ENCODE assay signal across 8 mouse cellular contexts in the genomic region with DNA sequence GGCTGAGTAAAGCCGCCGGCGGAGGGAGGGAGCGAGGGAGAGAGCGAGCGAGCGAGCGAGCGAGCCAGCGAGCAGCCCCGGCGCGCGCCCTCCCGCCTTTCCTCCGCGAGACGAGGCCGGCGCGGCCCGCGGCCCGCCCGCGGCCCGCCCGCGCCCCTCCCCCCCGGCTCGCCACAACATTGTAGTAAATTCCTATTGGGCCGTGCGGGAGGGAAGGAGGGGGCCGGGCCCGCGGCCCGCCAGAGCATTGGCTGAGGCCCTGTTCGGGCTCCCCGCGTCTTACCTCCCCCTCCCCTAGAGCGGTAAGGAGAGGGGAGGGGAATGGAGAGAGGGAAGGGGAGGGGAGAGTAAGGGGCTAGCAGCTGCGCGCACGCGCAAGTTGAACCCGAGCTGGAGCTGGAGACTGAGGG. TPM values are rescaled to one million over a fixed set of nuclear protein-coding genes. Genes with fewer than 3 reads are reported as not detected.
DNase-seq lines count a peak whose midpoint lies in the region; ATAC-seq and TF ChIP-seq lines count a peak whose summit lies in the region.

No protein-coding gene starts in this region.

- peak overlapping the region; percentile 75 for H3K4me2 ChIP-seq in lung, embryonic 14.5 days

- TF ChIP-seq CTCF in lung, embryonic 14.5 days (IDR thresholded peaks at IDR 0.05; ENCODE audit: low read depth): no peak
- no peak for TF ChIP-seq CTCF in olfactory bulb, adult 2 months (IDR thresholded peaks at IDR 0.05; ENCODE audit: insufficient read depth, low read depth, low read length)

- no peak for TF ChIP-seq POLR2A in olfactory bulb, adult 2 months (IDR thresholded peaks at IDR 0.05; ENCODE audit: insufficient read depth, low read depth, low read length)

- H3K27ac ChIP-seq in lung, embryonic 14.5 days (ENCODE audit: low read depth): peak overlapping the region; percentile 94
- H3K27ac ChIP-seq in olfactory bulb, adult 2 months (ENCODE audit: insufficient read depth, low read depth, low read length): no peak overlapping the region

- H3K4me1 ChIP-seq in lung, embryonic 14.5 days (ENCODE audit: insufficient read depth): peaks cover 7% of the 10 kb centered on the region
- H3K4me1 ChIP-seq in olfactory bulb, adult 2 months (ENCODE audit: control insufficient read depth, insufficient read depth, low read length): peaks cover 9% of the 10 kb centered on the region

- H3K9me3 ChIP-seq in lung, embryonic 14.5 days (ENCODE audit: low read depth, low read length): no peaks in the 10 kb centered on the region

- DNase-seq in MN1 (ENCODE audit: low spot score): peak; percentile 87
- DNase-seq in cerebellum, adult 9-10 months: peak; percentile 93
- DNase-seq in layer of hippocampus, adult 8-10 months (ENCODE audit: low spot score in 2 of 2): peak; percentile 78 to 79
- peak; percentile 96 for DNase-seq in lung, embryonic 14.5 days
- DNase-seq in thymus, adult 18-20 months: peak; percentile 92 to 94

- H3K27me3 ChIP-seq in lung, embryonic 14.5 days (ENCODE audit: insufficient read depth, low read length): no peaks in the 10 kb centered on the region

- peak; percentile 92 for ATAC-seq in frontal cortex, adult (ENCODE audit: low TSS enrichment)
- ATAC-seq in hematopoietic stem cell, adult 5-6 weeks (replicated peaks in 1 of 2; ENCODE audit: insufficient read depth in 1 of 2, low FRiP score in 2 of 2, low TSS enrichment in 1 of 2, low read depth in 1 of 2, poor library complexity in 2 of 2, severe bottlenecking in 2 of 2): peak; percentile 95 to 96
- peak; percentile 99 for ATAC-seq in lung, embryonic 14.5 days (ENCODE audit: insufficient read depth)

- H3K9ac ChIP-seq in lung, embryonic 14.5 days: peak overlapping the region; percentile 95

- no peaks in the 10 kb centered on the region for H3K36me3 ChIP-seq in lung, embryonic 14.5 days (ENCODE audit: insufficient read depth)

- peak overlapping the region; percentile 93 for H3K4me3 ChIP-seq in lung, embryonic 14.5 days (ENCODE audit: low read depth, low read length)
- H3K4me3 ChIP-seq in olfactory bulb, adult 2 months (ENCODE audit: insufficient read depth, low read depth, low read length): peak overlapping the region; percentile 68

- under 1% methylated on average over 24 of the region's 46 CpGs for WGBS in lung, embryonic 14.5 days
- under 1% methylated on average over 29 of the region's 46 CpGs for WGBS in olfactory bulb, adult 2 months

RNA-seq across cellular contexts. Expression of a gene that starts 25.5 kb away (rescaled TPM):
- 1.4 and 2.3 TPM in 2 replicates for total RNA-seq in hematopoietic stem cell, adult 5-6 weeks (2017)
- total RNA-seq in layer of hippocampus, adult 8-10 months (2022): under 1 TPM in 2 of 4 experiments, not detected in 2; 0.20 to 0.23 TPM
- polyA plus RNA-seq in lung, embryonic 14.5 days (2014; fragmentation: Nextera tagmentation; extraction: Ambion mirVana): 0.08 and 0.11 TPM in 2 replicates
- not detected in 2 replicates for polyA plus RNA-seq in olfactory bulb, adult 2 months (2012; ENCODE audit: insufficient read depth, insufficient read length, low replicate concordance, missing spikeins)

RNA-seq across cellular contexts. Expression of a gene that starts 26.1 kb away (rescaled TPM):
- total RNA-seq in hematopoietic stem cell, adult 5-6 weeks (2017): 63.9 and 72.9 TPM in 2 replicates
- 10 to 100 TPM; 23.0 to 27.9 (median 25.7) TPM for total RNA-seq in layer of hippocampus, adult 8-10 months (2022)
- 79.1 and 86.3 TPM in 2 replicates for polyA plus RNA-seq in lung, embryonic 14.5 days (2014; fragmentation: Nextera tagmentation; extraction: Ambion mirVana)
- 382 TPM in 1 of 2 replicates, not detected in the other for polyA plus RNA-seq in olfactory bulb, adult 2 months (2012; ENCODE audit: insufficient read depth, insufficient read length, low replicate concordance, missing spikeins)
